Mouse (Mus musculus) left cerebral cortex, postnatal 4 days (tissue): ENCODE measurements around the gene Sft2d1. TPM values are rescaled to one million over a fixed set of nuclear protein-coding genes. Genes with fewer than 3 reads are reported as not detected.
"Not testable (repeated sequence)": the region's sequence is repeated elsewhere in the genome, so short reads cannot be mapped to it uniquely, and the experiment has no call there.

ENCODE experiments used
- DNase-seq: peaks from one replicate; pipeline ENCODE4 v3.0.0-alpha.2; 2022
- intact Hi-C: fragments of 180-260 bp; cut with DNase I; formaldehyde crosslinking; loops from one replicate; pipeline ENCODE4 v1.15.1; 2025
- total RNA-seq, 2 experiments: library from RNA; stranded (reverse); gene quantifications; 2 replicates each; pipeline ENCODE4 v1.2.3; 2021

The Sft2d1 gene
- 10 to 100 TPM; 80.4 to 81.6 TPM for total RNA-seq

DNA sequence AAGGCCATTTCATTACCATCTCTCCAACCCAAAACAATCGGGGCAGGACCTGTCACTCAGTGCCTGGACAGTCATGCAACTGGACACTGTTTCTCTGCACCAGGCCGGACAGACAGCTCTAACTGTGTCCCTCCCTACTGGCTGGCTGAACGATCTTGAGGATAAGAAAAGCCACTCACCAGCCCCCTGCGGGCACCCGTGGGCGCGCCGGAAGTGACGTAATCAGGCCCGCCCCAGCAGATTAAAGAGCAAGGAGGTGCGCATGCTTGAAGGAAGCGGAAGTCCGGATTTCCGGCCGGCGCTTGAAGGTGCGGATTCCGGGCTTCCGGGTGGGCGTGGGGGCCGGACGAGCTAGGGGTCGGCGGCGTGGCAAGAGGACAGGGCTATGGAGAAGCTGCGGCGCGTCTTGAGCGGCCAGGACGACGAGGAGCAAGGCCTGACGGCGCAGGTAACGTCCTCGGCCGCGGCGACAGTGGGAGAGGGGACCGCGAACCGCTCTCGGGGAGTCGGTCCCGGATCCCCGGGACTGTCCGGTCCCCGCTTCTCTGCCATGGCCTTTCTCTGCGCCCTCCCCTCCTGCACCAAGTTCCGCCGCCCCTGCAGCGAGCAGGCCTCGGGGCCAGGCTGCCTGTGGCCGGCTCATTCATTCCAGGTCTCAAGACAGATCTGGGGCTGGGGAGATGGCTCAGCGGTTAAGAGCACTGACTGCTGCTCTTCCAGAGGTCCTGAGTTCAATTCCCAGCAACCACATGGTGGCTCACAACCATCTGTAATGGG is at the start of gene Sft2d1:
Gene Sft2d1, plus strand, starts transcription at position 265 of the 777 bp plus-strand sequence.
- intact Hi-C loops, result no loop called here

DNA sequence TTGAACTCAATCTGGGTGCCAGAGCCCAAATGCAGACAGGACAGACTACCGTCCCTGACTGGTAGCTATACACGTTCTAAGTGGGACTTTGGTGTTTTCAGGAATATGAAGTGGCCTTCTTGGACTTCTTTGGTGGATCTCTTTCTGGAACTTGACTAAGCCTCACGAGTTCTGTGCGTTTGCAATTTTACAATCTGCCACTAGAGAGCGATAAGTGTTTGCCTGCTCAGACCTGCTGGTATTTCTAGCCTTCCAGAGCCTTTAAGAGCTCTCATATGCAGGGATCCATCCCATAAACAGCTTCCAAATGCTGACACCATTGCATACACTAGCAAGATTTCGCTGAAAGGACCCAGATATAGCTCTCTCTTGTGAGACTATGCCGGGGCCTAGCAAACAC is 46.3 kb upstream of the Sft2d1 start:
- intact Hi-C loops, result loop anchor here (5.0 to 10.0 kb wide), 2 partner anchors 198 to 330 kb away; no protein-coding TSS in a partner anchor
- not testable (repeated sequence) for DNase-seq

More for the DNA sequence above, at the start of gene Sft2d1:
- DNase-seq, result peak; percentile 97

DNA sequence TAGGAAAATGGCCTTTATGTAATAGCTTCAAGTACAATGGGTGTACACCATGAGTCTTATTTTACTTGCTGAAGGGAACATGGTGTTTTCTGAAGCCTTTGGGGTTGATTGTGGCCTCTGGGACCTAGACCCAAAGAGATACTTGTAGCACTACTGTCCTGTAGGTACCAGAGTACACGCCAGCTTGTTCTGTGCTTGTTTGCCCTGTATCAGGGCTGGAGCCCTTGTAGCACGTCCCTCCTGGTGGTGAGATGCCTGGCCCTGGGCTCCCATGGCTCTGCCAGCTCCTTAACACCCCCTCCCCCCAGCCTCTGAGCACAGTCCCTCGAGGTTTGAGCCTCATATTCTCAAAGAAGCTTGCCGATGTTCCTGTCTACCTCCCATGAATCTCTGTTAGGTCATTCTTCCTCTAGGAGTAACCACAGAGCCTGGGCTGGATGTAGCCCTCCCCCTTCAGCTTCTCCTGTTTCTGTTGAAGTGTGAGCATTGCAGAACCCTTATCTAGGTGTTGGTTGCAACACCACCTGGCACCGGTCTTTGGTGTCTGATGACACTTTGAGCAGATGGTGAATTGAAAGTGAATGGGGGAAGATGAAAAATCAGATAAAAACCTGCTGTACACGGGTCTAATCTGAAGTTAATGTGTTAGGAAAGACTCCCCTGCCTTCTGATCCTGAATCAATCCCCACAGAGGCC is 38.7 kb upstream of the Sft2d1 start:
- intact Hi-C loops, result no loop called here
- DNase-seq, result no peak

DNA sequence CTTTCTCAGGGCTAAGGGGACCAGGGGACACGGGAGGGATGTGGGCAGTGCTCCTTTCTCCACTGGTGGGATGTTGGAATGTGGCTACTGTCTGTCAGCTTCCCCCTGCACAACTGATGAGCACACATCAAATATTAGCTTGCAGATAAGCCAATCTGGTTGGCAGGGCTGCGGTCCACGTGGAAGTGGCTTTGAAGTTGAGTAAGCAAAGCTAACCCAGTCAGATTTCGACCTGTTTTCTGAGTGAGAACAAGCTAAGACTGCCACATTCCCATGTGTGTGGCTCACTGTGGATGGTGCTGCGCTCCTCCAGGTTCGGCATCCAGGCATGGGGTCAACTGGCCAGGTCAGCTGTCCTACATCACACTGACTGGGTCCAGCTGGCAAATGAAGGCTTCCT is 38.0 kb upstream of the Sft2d1 start:
- intact Hi-C loops, result no loop called here
- DNase-seq, result no peak

DNA sequence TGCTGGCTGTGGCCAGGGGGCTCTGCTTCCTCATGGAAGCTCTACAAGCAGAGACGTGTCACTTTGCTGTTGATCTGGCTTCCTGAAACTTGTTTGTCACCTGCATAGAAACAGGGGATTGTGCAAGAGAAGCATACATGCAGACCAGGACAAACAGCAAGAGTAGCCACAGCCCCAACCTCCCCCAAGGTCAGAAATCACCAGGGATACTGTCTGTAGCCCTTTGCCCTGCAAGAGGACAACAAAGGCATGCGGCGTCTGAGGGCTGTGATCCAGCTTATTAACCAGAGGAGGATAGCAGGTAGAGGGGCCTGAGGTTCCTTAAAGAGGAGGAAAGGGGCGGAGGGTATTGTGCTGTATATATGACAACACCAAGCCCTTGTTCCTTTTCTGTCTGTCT is 34.8 kb upstream of the Sft2d1 start:
- DNase-seq, result no peak
- intact Hi-C loops, result no loop called here

DNA sequence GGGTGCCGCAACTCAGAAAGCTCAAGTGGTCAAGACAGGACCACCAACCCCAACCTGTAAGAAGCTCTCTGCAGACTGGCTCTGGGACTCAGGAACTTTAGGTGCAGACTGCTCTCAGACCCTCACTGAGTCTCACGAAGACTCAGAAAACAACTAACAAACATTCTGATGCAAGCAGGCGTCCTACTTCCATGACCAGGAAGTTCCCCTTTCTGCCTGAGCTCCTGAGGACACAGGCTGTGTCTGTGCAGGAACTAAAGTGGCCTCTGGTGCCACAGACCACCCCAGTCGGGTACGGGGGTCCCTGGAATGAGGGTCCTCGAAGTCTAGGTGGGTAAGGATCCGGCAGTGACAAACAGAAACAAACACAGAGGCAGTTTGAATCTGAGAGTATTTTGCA is 34.2 kb upstream of the Sft2d1 start:
- DNase-seq, result no peak
- intact Hi-C loops, result no loop called here

DNA sequence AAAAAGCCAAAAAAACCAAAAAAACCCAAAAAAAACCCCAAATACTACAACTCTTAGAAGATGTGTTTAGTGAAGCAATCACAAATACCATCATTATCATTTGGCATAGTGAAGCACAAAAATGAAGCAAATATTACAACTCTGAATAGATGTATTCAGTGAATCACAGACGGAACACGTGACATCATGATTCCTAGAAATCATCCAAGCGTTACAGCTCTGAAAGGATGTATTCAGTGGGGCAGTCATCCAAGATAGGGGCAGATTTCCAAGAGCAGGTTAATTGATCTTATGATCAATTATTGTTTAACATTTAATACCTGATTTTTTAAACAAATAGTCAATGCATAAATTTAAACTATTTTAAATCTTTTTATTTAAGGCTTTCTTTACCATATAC is 33.6 kb upstream of the Sft2d1 start:
- DNase-seq, result no peak
- intact Hi-C loops, result no loop called here

DNA sequence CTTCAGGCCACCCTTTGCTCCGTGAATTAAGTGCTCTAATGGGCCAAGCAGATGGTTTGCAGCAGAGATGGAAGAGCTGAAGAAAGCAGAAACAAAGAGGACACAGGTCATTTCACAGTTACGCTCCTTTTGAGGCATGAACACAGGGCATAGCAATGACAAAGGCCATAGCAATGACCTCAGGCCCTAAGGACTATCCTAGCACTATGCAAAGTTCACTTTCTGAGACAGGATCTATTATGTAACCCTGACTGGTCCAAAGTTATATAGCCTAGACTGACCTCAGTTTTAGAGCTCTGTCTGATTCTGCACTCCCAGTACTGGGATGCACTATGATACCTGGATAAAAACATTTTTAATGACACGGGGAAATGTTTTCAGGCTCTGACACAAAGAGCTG is 32.5 kb upstream of the Sft2d1 start:
- intact Hi-C loops, result no loop called here
- DNase-seq, result no peak

DNA sequence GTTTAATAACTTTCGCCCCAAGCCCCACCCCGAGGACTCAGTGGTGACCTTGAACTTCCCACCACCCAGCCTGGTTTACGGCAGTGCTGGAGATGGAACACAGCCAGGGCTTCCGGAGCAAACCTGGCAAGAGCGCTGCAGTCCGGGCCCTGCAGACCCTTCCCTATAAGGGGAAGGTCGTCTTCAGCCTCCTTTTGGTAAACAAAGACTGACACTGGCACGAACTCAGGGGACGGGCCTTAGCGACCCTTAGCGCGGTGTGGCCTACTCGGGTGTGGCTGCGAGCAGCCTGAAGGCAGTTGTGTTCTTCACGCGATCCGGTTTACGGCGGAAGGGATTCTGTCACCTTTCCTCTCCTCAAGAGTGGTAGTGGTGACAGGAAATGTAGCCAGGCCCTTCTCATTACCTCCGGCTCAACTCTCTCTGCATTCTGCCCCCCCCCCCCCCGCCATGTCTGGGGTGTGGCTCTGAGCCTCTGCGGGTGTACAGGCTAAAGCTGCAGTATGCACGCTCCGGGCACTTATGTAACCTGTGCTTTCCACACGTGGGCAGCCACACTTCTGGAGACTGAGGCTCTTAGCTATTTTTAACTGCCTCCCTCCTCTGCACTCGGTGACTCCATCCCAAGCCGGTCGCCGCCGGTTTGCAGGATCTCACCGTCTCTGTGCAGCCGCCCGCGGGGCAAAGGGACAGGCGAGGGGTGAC is 27.9 kb upstream of the Sft2d1 start, which contains the start of gene Mpc1:
Gene Mpc1, plus strand, starts transcription at position 84 of the 705 bp plus-strand sequence.
- peak; percentile 70 for DNase-seq
- intact Hi-C loops, result loop anchor here (10.0 kb wide), 2 partner anchors 88 to 92 kb away; no protein-coding TSS in a partner anchor

DNA sequence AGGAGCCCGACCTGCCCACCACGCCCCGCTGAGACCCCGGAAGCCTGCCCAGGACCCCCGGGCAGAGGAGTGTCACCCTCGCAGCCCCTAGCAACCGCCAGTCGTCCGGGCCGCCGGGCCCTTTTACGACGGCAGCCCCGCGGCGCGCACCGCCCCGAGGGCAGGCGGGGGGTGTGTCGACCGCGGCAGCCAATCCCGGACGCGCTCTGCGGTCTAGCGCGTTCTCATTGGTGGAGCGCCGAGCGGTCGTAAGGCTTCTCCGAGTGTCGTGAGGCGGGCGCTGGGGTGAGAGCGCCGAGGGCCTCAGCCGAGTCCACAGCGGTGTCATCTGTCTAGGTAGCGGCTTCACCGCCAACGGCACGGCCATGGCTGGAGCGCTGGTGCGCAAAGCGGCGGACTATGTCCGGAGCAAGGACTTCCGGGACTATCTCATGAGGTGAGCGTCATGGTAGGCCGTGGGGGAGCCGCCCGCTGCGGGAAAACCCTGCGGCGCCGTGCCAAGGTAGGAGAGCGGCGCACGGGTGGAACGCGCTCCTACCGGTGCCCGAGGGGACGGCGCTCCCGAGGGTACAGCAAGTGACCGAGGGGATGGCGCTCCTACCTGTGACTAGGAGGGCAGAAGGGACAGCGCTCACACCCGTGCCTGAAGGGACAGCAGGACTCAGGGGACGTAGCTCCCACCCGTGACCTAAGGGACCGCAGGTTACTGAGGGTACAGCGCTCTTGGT is 27.2 kb upstream of the Sft2d1 start:
- intact Hi-C loops, result loop anchor here (10.0 kb wide), 2 partner anchors 89 to 91 kb away; no protein-coding TSS in a partner anchor
- DNase-seq, result peak; percentile 96

DNA sequence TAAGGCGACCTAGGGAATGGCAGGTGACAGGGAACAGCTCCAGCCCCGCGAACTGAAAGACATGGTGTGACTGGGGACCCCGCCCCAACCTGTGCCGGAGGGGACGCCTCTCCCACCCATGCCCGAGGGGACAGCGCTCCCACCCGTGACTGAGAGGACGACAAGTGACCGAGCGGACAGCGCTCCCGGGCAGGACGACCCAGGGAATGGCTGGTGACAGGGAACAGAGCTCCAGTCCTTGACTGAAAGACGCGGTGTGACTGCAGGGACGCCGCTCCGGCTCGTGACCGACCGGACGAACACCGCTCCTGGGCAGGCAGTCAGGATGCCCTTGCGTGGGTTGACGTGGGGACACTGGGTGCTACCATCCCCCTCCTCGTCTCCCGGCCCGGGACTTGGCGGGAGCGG is 26.6 kb upstream of the Sft2d1 start:
- peak; percentile 37 for DNase-seq
- intact Hi-C loops, result loop anchor here (10.0 kb wide), 2 partner anchors 89 to 91 kb away; no protein-coding TSS in a partner anchor

DNA sequence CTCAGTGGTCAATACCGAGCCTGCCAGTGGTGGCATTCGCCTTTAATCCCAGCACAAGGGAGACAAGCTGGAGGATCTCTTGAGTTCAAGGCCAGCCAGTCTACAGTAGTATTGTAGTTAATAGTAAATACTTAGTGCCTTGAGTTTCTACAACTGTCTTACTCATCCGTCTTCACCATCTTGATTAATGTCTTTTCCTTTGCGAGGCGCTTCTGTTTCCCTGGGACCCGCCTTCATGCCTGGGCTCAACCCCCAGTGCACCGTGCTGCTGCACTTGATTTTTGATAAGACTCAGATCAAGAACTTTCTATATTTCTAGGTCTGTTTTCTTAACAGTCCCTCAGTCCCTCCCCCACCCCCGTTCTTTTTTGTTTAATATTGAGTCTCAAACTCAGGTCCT is 25.8 kb upstream of the Sft2d1 start:
- intact Hi-C loops, result loop anchor here (10.0 kb wide), 2 partner anchors 90 kb away; no protein-coding TSS in a partner anchor

DNA sequence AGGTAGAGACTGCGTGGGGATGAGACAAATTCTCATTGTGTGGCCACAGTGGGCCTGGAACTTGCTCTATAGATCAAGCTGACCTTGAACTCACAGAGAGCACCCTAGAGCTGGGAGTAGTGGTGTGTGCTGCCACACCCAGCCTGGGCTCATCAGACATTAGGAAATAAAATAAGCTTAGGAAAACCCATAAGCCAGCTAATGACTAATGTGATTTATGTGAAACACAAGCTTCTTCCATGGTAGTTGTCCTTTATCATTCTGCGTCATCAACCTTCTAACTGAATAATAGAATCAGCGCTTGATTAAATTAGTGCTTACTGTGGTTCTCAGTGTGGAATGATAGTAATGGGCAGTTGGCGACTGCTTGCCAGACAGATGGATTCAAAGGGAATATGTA is 23.9 kb upstream of the Sft2d1 start:
- intact Hi-C loops, result loop anchor here (10.0 kb wide), 2 partner anchors 88 to 92 kb away; no protein-coding TSS in a partner anchor

More for the DNA sequence above, 25.8 kb upstream of the Sft2d1 start:
- DNase-seq, result no peak

DNA sequence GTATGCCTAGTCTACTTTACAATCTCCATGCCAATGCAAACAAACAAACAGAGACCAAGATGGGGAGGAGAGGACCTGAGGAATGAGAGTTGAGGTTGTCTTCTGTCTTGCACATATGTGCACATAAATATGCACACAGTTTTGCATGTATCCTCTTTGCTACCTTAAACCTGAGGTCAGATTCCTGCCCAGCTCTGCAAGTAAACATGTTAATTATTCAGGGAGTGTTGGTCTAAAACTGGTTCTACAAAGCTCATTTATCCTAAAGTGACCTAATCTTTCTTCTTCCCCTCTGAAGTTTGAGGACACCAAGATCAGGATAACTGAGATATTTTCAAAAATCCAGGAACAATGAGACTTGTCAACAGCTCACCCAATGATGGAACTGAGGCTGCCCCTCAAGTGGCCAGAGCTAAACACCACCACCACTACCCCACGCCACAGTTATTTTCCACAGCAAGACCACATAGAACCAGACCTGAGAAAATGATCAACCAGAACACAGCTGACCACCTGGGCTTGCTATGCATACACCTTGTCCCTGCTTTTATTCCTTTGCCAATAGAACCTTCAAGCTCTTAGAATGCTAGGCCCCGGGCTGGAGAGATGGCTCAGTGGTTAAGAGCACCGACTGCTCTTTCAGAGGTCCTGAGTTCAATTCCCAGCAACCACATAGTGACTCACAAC is 20.8 kb upstream of the Sft2d1 start:
- intact Hi-C loops, result loop anchor here (10.0 kb wide), 2 partner anchors 85 to 95 kb away; no protein-coding TSS in a partner anchor
- DNase-seq, result no peak

More for the DNA sequence above, 23.9 kb upstream of the Sft2d1 start:
- DNase-seq, result no peak

DNA sequence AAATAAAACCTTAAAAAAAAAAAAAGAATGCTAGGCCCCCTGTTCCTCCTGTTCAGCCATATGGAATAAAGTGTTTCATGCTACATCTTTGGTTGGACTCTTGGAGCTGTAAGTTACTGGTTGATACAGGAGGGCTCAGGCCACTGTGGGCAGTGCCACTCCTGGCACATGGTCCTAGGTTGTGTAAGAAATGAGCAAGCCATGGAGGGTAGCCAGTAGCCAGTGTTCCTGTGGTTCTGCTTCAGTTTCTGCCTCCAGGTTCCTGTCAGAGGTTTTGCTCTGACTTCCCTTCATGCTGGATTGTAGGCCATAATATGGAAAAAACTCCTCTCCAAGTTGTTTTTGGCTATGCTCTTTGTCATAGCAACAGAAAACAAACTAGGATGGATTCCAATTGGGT is 20.2 kb upstream of the Sft2d1 start:
- intact Hi-C loops, result no loop called here
- DNase-seq, result no peak

DNA sequence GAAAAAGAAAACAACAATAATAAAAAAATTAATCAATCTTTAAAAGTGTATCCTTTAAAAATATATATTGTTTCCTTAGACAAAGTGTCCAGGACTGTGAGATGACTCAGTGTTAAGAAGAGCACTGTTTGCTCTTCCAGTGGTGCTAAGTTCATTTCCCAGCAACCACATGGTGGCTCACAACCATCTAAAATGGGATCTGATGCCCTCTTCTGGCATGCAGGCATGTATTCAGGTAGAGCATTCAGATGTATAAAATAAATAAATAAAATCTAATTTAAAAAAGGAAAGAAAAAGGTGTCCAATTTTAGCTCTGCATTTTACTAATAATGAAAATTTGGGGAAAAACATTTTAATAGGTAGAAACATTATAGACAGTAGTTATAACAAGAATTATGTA is 15.1 kb upstream of the Sft2d1 start:
- intact Hi-C loops, result no loop called here
- no peak for DNase-seq

DNA sequence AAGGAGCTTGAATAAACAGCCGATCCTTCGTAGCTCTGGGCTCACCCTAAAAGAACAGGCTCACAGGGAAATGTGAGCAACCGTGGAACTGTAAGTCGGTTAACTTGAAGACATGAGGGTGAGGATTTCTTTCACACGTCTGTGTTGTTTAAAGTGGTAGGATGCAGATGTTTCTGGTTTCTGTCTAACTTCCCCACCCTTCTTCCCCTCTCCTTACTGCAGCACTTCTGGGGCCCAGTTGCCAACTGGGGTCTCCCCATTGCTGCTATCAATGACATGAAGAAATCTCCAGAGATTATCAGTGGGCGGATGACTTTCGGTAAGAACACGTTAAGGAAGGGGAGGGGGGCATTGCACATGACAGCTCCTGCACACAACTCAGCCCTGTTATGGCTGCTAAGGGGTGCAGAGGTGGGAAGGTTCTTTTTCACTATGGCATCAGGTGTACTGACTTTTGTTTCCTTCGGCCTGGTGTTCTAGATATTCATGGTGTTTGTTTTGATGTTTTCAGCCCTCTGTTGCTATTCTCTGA is 14.5 kb upstream of the Sft2d1 start:
- intact Hi-C loops, result no loop called here
- DNase-seq, result no peak

DNA sequence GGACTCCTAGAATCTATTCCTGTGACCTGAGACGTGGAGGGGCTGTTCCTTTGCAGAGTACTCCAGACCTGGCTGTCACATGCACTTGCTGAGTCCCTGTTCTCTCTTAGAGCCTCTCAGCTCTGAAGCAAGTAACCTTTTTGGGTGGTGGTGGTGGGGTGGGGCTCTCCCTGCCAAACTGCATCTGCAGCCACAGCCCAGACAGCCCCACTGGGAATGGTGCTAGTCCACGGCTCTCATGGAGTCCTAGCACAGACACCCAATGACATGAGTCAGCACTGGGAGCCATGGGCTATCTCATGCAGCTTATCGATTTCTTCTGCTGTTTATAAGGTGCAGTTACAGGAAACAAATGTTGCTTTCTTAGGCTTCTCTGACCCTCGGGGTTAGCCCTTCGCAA is 13.2 kb upstream of the Sft2d1 start:
- intact Hi-C loops, result no loop called here
- no peak for DNase-seq

DNA sequence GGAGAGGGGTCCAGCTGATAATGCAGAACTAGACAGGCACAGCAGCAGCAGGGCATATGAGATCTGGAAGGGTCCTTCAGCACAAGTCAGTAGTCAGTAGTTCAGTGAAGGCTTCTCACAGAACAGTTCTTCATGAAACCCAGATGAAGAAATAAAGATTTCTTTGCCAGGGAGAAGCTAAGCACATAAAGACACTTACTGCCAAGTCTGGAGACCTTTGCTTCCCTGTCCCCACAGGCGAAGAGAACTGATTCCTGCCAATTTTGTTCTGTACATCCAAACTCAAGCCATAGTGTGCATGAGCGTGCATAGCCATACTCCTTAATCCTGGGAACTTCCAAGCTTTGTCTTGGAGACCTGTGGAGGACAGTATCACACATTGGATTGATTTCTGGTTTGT is 12.6 kb upstream of the Sft2d1 start:
- intact Hi-C loops, result no loop called here
- DNase-seq, result no peak
